Mouse (Mus musculus): ENCODE results near the gene Pold4. TPM values are rescaled to one million over a fixed set of nuclear protein-coding genes. Genes with fewer than 3 reads are reported as not detected.

Gene Pold4
- total and polyA plus RNA-seq, 2 experiments = 27.2 to 60.4 TPM

GRCm38 (mm10) chr19:4227894-4228678, 3.6 kb upstream of the Pold4 start:
- WGBS = 31% methylated on average over 8 of the region's 8 CpGs
- Histone ChIP-seq H3K4me3 (ENCODE audit: insufficient read depth, low read depth, low read length) (no peak overlapping the region), H3K79me2 (ENCODE audit: control insufficient read depth, insufficient read depth, low read length) (no peaks in the 10 kb centered on the region), H3K27me3 (ENCODE audit: control insufficient read depth, insufficient read depth, low read length) (no peaks in the 10 kb centered on the region), H3K27ac (replicated peaks; ENCODE audit: insufficient read depth, low read depth, low read length) (no peak overlapping the region), H3K9ac (ENCODE audit: low read depth, low read length) (no peak overlapping the region), H3K36me3 (ENCODE audit: control insufficient read depth, insufficient read depth, low read length) (no peaks in the 10 kb centered on the region), H3K4me1 (ENCODE audit: control insufficient read depth, insufficient read depth, low read length) (no peaks in the 10 kb centered on the region; the same call in 1 of the 2 replicates)
- no peak for TF ChIP-seq POLR2A (IDR thresholded peaks at IDR 0.05; ENCODE audit: extremely low read depth, insufficient read depth, low read length)
- peak; percentile 74 for TF ChIP-seq CTCF (IDR thresholded peaks at IDR 0.05; ENCODE audit: low read depth, low read length)
- DNase-seq (ENCODE audit: extremely low read depth, low read depth, low spot score) = peak; percentile 67

DNA sequence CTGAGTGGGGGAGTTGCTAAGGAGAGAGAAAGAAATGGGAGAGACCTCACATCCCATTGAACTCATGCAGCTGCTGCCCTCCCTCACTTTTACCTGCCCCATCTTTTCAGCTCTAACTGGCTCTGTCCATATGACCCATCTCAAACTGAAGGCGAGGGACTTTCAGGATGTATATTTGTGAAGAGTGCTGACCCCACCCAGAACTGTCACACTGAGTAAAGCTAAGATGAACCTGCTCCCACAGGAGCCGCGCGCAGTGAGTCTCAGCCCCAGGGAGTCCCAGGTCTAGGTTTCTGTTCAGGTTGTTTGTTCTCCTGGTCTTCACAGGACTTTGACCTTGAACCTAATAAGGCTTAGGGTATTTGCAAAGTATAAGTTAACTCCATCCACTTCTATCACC, 2.8 kb upstream of the Pold4 start:
- Histone ChIP-seq H3K9ac (ENCODE audit: low read depth, low read length) (no peak overlapping the region), H3K27ac (replicated peaks; ENCODE audit: insufficient read depth, low read depth, low read length) (no peak overlapping the region), H3K79me2 (ENCODE audit: control insufficient read depth, insufficient read depth, low read length) (no peaks in the 10 kb centered on the region), H3K36me3 (ENCODE audit: control insufficient read depth, insufficient read depth, low read length) (no peaks in the 10 kb centered on the region), H3K27me3 (ENCODE audit: control insufficient read depth, insufficient read depth, low read length) (no peaks in the 10 kb centered on the region), H3K4me1 (ENCODE audit: control insufficient read depth, insufficient read depth, low read length) (no peaks in the 10 kb centered on the region; the same call in 1 of the 2 replicates), H3K4me3 (ENCODE audit: insufficient read depth, low read depth, low read length) (no peak overlapping the region)
- WGBS = 54% methylated on average over 4 of the region's 4 CpGs
- TF ChIP-seq CTCF (IDR thresholded peaks at IDR 0.05; ENCODE audit: low read depth, low read length) = no peak
- no peak for TF ChIP-seq POLR2A (IDR thresholded peaks at IDR 0.05; ENCODE audit: extremely low read depth, insufficient read depth, low read length)
- DNase-seq (ENCODE audit: extremely low read depth, low read depth, low spot score) = no peak

GRCm38 (mm10) chr19:4229451-4230076, 2.1 kb upstream of the Pold4 start:
- no peak overlapping the region for H3K4me3 ChIP-seq (ENCODE audit: insufficient read depth, low read depth, low read length)
- no peaks in the 10 kb centered on the region for H3K27me3 ChIP-seq (ENCODE audit: control insufficient read depth, insufficient read depth, low read length)
- no peak overlapping the region for H3K9ac ChIP-seq (ENCODE audit: low read depth, low read length)
- DNase-seq (ENCODE audit: extremely low read depth, low read depth, low spot score) = no peak
- TF ChIP-seq CTCF (IDR thresholded peaks at IDR 0.05; ENCODE audit: low read depth, low read length) = no peak
- TF ChIP-seq POLR2A (IDR thresholded peaks at IDR 0.05; ENCODE audit: extremely low read depth, insufficient read depth, low read length) = no peak
- H3K27ac ChIP-seq (replicated peaks; ENCODE audit: insufficient read depth, low read depth, low read length) = no peak overlapping the region
- no peaks in the 10 kb centered on the region; the same call in 1 of the 2 replicates for H3K4me1 ChIP-seq (ENCODE audit: control insufficient read depth, insufficient read depth, low read length)
- no peaks in the 10 kb centered on the region for H3K79me2 ChIP-seq (ENCODE audit: control insufficient read depth, insufficient read depth, low read length)
- H3K36me3 ChIP-seq (ENCODE audit: control insufficient read depth, insufficient read depth, low read length) = no peaks in the 10 kb centered on the region
- 92% methylated on average over 9 of the region's 9 CpGs for WGBS

DNA sequence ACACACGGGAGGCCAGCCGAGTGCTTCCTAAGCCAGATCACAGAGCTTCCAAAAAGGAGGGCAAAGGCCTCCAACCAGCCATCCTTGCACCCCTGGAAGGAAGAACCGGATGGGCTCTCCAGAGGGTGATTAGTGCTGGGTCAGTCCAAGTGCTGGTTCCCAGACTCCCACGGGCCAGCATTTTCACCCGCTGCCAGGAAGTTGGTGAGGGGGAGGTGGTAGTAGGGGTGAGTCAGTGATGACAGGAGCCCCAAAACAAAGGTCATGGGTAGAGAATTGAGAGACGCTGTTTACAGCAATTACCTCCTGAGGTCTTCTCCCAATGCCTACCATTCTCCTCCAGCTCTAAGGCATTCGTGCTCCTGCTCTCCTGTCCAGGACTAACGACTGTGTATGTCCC, 1.3 kb upstream of the Pold4 start:
- Histone ChIP-seq H3K4me1 (ENCODE audit: control insufficient read depth, insufficient read depth, low read length) (no peaks in the 10 kb centered on the region; the same call in 1 of the 2 replicates), H3K79me2 (ENCODE audit: control insufficient read depth, insufficient read depth, low read length) (no peaks in the 10 kb centered on the region), H3K36me3 (ENCODE audit: control insufficient read depth, insufficient read depth, low read length) (no peaks in the 10 kb centered on the region), H3K27me3 (ENCODE audit: control insufficient read depth, insufficient read depth, low read length) (no peaks in the 10 kb centered on the region), H3K9ac (ENCODE audit: low read depth, low read length) (no peak overlapping the region), H3K4me3 (ENCODE audit: insufficient read depth, low read depth, low read length) (no peak overlapping the region), H3K27ac (replicated peaks; ENCODE audit: insufficient read depth, low read depth, low read length) (no peak overlapping the region)
- DNase-seq (ENCODE audit: extremely low read depth, low read depth, low spot score) = no peak
- TF ChIP-seq POLR2A (IDR thresholded peaks at IDR 0.05; ENCODE audit: extremely low read depth, insufficient read depth, low read length) (no peak), CTCF (IDR thresholded peaks at IDR 0.05; ENCODE audit: low read depth, low read length) (no peak)
- WGBS = 69% methylated on average over 8 of the region's 8 CpGs

DNA sequence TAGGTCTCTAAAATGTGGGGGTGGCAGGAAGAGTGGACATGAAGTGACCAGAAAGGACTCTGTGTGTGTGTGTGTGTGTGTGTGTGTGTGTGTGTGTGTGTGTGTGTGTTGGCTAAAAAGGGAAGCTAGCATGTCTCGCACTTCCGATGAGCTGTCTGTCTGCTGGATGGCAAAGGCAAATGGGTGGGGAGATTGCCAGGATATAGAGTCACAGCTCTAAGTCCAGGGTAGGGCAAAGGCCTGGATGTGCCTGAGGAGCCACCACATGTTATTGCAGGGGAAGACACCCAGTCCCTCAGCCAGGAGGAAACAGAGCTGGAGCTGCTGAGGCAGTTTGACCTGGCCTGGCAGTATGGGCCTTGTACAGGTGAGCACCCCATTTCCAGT, 480 bp downstream of the Pold4 start:
- TF ChIP-seq CTCF (IDR thresholded peaks at IDR 0.05; ENCODE audit: low read depth, low read length) (no peak), POLR2A (IDR thresholded peaks at IDR 0.05; ENCODE audit: extremely low read depth, insufficient read depth, low read length) (no peak)
- H3K36me3 ChIP-seq (ENCODE audit: control insufficient read depth, insufficient read depth, low read length) = no peaks in the 10 kb centered on the region
- H3K4me3 ChIP-seq (ENCODE audit: insufficient read depth, low read depth, low read length) = peak overlapping the region; percentile 78
- 0% methylated on average over 2 of the region's 2 CpGs for WGBS
- peak; percentile 71 for DNase-seq (ENCODE audit: extremely low read depth, low read depth, low spot score)
- H3K27me3 ChIP-seq (ENCODE audit: control insufficient read depth, insufficient read depth, low read length) = no peaks in the 10 kb centered on the region
- no peaks in the 10 kb centered on the region; the same call in 1 of the 2 replicates for H3K4me1 ChIP-seq (ENCODE audit: control insufficient read depth, insufficient read depth, low read length)
- H3K9ac ChIP-seq (ENCODE audit: low read depth, low read length) = peak overlapping the region; percentile 81
- peak overlapping the region; percentile 94 for H3K27ac ChIP-seq (replicated peaks; ENCODE audit: insufficient read depth, low read depth, low read length)
- H3K79me2 ChIP-seq (ENCODE audit: control insufficient read depth, insufficient read depth, low read length) = no peaks in the 10 kb centered on the region

DNA sequence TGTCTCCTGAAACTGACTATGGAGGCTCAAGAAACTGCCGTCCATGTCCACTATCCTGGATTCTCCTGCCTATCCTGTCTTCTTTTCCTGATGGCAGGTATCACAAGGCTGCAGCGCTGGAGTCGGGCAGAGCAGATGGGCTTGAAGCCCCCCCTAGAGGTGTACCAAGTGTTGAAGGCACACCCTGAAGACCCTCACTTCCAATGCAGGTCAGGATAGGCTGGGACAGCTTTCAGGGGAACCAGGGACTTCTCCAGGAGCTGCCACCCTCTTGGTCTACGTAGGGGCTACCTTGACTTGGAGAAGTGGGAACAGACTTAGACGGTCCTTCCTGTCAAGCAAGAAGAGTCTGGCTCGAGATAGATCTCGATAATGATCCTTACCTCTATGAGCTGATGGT, 952 bp downstream of the Pold4 start:
- TF ChIP-seq POLR2A (IDR thresholded peaks at IDR 0.05; ENCODE audit: extremely low read depth, insufficient read depth, low read length) (no peak), CTCF (IDR thresholded peaks at IDR 0.05; ENCODE audit: low read depth, low read length) (no peak)
- no peak for DNase-seq (ENCODE audit: extremely low read depth, low read depth, low spot score)
- Histone ChIP-seq H3K27ac (replicated peaks; ENCODE audit: insufficient read depth, low read depth, low read length) (no peak overlapping the region; the same call in 1 of the 2 replicates), H3K4me1 (ENCODE audit: control insufficient read depth, insufficient read depth, low read length) (no peaks in the 10 kb centered on the region; the same call in 1 of the 2 replicates), H3K79me2 (ENCODE audit: control insufficient read depth, insufficient read depth, low read length) (no peaks in the 10 kb centered on the region), H3K36me3 (ENCODE audit: control insufficient read depth, insufficient read depth, low read length) (no peaks in the 10 kb centered on the region), H3K27me3 (ENCODE audit: control insufficient read depth, insufficient read depth, low read length) (no peaks in the 10 kb centered on the region), H3K4me3 (ENCODE audit: insufficient read depth, low read depth, low read length) (no peak overlapping the region), H3K9ac (ENCODE audit: low read depth, low read length) (no peak overlapping the region)
- WGBS = 86% methylated on average over 7 of the region's 7 CpGs

All from liver, adult 2 months (tissue).